Mouse (Mus musculus) heart, postnatal 0 days (tissue): Measurements from ENCODE around the gene Asprv1.

Experiments used
- CTCF ChIP-seq: IDR thresholded peaks from 2 replicates; pipeline ENCODE4 v1.5.1; 2016; ENCODE audit warnings: antibody characterized with exemption, control low read depth, low read depth
- EP300 ChIP-seq: IDR thresholded peaks from 2 replicates; pipeline ENCODE4 v1.6.1; 2016; ENCODE audit warnings: antibody characterized with exemption, low read depth

- no peak for TF ChIP-seq EP300
- no peak for TF ChIP-seq CTCF
These were observed 25.1 kb downstream of the Asprv1 start for GRCm38 (mm10) chr6:86653026-86653425.
